Mouse (Mus musculus) CH12.LX (cell line): ENCODE measurements around the gene Dll3.
A peak's percentile ranks its signal among the peaks of the same experiment; 100 is the strongest.

Experiments
- GABPA ChIP-seq: IDR thresholded peaks from 2 replicates; pipeline ENCODE4 v1.6.1; 2012; ENCODE audit warnings: low read depth, low read length, improper control_type of control experiment, inconsistent platforms; ENCODE audit not compliant: insufficient replicate concordance
- HCFC1 ChIP-seq: IDR thresholded peaks from 2 replicates; pipeline ENCODE4 v1.6.1; 2012; ENCODE audit warnings: low read depth, mild to moderate bottlenecking, inconsistent platforms, low read length, improper control_type of control experiment
- MAZ ChIP-seq: IDR thresholded peaks from 2 replicates; pipeline ENCODE4 v1.6.1; 2012; ENCODE audit warnings: low read depth, mild to moderate bottlenecking, inconsistent platforms, low read length, improper control_type of control experiment, moderate library complexity
- POLR2A ChIP-seq: IDR thresholded peaks from 2 replicates; pipeline ENCODE4 v1.6.1; 2011; ENCODE audit warnings: low read depth, mild to moderate bottlenecking, improper control_type of control experiment, low read length
- RAD21 ChIP-seq: IDR thresholded peaks from 2 replicates; pipeline ENCODE4 v1.6.1; 2011; ENCODE audit warnings: low read depth, mild to moderate bottlenecking, low read length, improper control_type of control experiment, moderate library complexity
- SIN3A ChIP-seq: IDR thresholded peaks from 2 replicates; pipeline ENCODE4 v1.6.1; 2012; ENCODE audit warnings: low read length, improper control_type of control experiment, inconsistent platforms
- USF1 ChIP-seq: IDR thresholded peaks from 2 replicates; pipeline ENCODE4 v1.6.1; 2014; ENCODE audit warnings: low read depth, mild to moderate bottlenecking, inconsistent platforms, low read length, improper control_type of control experiment
- USF2 ChIP-seq: conservative IDR thresholded peaks from 2 replicates; pipeline ENCODE4 v1.6.1; 2011; ENCODE audit warnings: low read depth, low read length, improper control_type of control experiment

DNA sequence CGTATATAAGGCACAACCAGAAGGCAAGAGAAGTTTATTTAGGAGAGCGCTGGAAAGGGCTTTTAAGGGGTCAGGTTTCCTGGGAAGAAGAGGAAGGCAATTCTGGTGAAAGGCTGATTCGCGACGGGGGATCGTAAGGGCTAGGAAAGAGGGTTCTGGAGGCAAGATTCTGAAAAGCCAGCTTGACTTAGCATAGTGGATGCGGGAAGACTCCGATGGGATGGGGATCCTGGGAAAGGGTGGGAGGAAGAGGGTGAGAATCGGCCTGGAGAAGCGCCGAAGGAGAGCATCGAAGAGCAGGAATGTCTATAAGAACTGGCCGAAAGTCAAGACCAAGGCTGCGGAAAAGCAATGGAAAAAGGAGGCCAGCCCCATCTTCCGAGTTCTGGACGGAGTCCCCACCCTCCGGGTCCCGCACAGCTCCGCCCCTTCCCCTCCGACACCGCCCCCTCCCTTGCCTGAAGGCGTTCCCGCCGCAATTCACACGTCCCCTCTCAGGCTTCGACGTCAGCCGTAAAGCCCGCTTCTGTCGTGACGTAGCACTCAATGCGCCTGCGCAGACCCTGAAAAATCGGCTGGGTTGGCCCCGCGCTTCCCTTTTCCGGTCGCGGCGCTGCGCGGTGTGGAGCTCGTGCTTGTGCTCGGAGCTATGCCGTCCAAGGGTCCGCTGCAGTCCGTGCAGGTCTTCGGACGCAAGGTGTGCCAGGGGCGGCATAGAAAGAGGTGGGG lies 48.3 kb upstream of the Dll3 start, which contains the start of gene Rps16:
- TF ChIP-seq RAD21 (no peak), HCFC1 (peak; percentile 89), POLR2A (peak; percentile 88), GABPA (peak; percentile 36; the same call in 1 of the 2 replicates), MAZ (peak; percentile 98), USF2 (no peak), SIN3A (no peak; the same call in 1 of the 2 replicates), USF1 (no peak)
